Mouse (Mus musculus) bone marrow macrophage, adult 2 months (primary cell): ENCODE results near the gene Prkcb.

Experiments used
- CTCF ChIP-seq: IDR thresholded peaks from 2 replicates; pipeline ENCODE4 v1.5.1; 2012; ENCODE audit warnings: low read depth, mild to moderate bottlenecking, low read length, moderate library complexity
- POLR2A ChIP-seq: IDR thresholded peaks from 2 replicates; pipeline ENCODE4 v1.6.1; 2012; ENCODE audit warnings: mild to moderate bottlenecking, low read depth, low read length, borderline replicate concordance

DNA sequence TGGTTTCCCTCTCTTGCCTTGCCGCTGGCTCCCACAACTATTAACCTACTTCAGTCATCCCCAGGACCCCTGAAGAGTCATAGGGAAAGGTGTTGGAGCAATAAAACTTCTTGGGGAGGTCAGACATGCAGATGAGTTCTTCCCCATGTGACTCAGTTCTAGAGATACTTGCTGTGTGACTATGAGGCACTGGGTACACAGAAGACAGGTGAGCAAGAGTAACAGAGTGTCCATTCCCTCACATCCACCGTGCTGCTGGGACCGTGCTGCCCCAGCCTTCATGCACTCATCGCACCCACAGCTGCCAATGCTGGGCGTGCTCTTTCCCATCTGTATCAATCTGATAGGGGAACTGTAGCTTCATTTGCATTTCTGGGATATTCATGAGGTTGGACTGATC is 100.3 kb downstream of the Prkcb start:
- TF ChIP-seq CTCF (no peak), POLR2A (no peak)
